Mouse (Mus musculus) cerebellum, postnatal 10 days (tissue): ENCODE data around the gene Papss1.

Source experiments
- DNase-seq, 2 experiments: peaks; one replicate each; pipeline ENCODE4 v3.0.0; 2021; ENCODE audit warnings: mixed read lengths in 2 of 2

The Papss1 gene

GRCm38 (mm10) chr3:131636126-131636525, 71.6 kb downstream of the Papss1 start:
- no peak for DNase-seq

GRCm38 (mm10) chr3:131637008-131637407, 72.4 kb downstream of the Papss1 start:
- DNase-seq: peak in 1 of 2 experiments; percentile 21

- no peak for DNase-seq
These were observed 73.1 kb downstream of the Papss1 start for GRCm38 (mm10) chr3:131637664-131638063.

DNA sequence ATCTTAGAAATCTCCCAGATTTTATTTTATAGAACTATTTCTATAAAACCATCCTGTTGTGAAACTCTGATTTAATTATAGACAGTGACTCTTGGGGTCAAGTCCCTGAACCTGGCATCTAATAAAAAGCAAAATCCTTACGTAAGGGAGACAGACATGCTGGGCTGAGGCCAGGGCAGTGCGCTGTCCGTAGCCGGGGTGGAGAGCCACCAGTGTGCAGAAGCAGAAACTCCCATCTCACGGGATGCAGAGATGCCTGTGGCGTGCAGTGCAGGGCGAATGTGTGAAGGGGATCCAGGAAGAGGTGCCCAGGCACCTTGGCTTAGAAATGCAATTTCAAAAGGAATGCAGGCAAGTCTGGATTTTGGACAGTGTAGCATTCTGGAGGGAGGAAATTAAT, 73.6 kb downstream of the Papss1 start:
- peak; percentile 20 to 28 for DNase-seq

DNA sequence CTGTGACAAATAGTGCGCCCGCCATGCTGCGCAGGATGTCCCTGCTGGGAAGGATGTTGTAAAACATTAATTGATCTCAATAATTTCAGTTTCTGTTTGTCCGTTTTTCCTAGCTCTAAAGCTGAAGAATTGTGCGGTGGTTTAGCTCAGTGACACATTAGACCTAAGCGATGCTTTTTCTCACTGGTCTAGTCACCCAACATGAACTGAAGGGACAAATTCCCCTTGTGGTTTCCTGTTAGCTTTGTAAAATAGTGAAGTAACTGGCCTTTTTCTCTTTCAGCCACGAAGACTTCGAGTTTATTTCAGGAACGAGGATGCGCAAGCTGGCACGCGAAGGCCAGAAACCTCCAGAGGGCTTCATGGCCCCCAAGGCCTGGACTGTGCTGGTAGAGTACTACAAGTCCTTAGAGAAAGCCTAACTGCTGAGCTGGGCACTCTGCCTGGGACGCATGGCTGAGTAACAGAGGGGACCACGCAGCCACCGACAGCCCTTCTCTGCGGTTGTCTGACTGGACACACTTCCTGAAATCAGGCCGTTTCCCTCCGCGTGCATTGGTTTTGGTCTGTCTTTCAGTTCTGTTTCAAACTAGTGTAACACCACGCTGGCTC, 78.2 kb downstream of the Papss1 start:
- peak in 1 of 2 experiments; percentile 47 for DNase-seq

DNA sequence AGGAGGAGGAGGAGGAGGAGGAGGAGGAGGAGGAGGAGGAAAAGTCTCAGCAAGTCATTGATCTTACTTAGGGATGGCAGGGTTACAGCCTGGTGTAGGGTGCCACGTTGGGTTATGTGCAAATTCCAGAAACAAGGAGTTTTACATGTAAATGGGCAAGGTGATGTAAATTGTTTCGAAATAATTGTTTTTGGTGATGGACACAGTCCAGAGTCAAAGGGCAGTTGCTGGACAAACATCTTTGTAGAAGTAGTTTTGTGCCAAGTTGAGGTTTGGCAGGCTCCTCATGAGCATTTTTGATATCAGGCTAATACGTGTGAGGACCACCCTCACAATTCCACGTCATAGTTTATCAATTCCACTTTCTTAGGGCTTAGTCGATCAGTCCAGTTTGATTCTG, 80.6 kb downstream of the Papss1 start:
- DNase-seq: no peak

DNA sequence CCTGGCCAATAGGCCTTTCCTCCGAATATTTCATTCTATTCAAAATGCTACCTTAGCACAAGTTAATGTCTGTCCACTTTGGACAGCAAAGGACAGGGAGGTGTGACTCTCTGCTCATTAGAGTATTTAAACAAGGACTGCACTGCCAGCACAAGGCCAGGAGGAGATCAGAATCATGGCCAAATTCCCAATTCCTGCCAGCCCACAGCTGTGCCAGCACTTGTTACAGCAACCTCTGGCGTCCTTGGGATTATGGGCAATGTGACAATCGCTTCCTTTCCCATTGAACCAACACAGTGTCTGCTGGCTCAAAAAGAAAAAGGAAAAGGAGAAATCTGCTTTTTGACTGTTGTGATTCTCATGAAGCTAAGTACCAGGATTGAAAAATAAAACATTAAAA, 89.8 kb downstream of the Papss1 start:
- peak; percentile 48 to 58 for DNase-seq

DNA sequence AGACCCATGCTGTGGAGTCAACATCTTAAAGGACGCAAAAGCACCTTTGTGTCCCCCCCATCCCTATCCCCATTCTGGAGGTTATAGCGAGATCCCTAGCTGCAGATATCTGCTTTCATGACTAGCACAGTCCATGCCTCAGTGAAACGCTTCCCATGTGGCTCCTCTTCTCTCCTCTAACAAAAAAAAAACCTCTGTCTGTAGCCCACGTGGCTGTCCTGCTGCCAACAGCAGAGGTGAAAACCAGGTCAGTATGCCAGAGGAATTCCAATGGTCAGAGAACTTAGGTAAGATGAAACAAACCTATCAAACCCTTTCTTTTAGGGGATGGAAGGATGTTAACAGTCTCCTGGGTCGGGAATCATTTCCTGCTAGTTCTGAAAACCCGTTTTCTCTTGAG, 91.5 kb downstream of the Papss1 start:
- no peak for DNase-seq

- DNase-seq: no peak
These were observed 95.6 kb downstream of the Papss1 start for GRCm38 (mm10) chr3:131660126-131660525.

- DNase-seq: no peak
These were observed 96.1 kb downstream of the Papss1 start for GRCm38 (mm10) chr3:131660629-131661028.

DNA sequence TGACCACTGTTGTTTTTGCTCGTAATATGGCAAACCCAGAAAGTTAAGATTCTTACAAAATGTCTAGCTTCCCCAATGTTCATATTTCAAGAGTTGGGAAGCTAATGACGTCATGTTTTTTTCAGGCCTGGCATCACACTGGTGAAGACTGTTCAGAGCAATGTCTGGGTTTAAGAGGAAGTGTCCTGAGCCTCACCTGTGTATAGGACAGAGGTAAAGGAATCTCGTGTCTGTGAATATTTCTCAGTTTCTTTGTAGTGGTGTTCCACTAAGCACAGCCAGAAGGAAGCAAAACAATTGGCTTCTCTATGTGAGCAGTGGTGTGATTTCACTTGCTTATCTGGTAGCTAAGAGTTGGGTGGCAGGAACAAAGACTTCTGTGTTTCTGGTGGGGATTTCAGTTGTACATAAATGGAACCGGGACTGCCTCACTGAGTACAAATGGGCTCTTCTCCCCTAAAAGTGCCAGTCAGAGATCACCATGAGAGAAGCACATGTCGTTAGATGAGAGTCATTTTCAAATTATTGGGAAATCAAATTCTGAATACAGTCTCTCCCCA, 98.1 kb downstream of the Papss1 start:
- no peak for DNase-seq

GRCm38 (mm10) chr3:131669910-131670309, 105.3 kb downstream of the Papss1 start:
- no peak for DNase-seq

- no peak for DNase-seq
These were observed 121.5 kb downstream of the Papss1 start for GRCm38 (mm10) chr3:131686106-131686505.

DNA sequence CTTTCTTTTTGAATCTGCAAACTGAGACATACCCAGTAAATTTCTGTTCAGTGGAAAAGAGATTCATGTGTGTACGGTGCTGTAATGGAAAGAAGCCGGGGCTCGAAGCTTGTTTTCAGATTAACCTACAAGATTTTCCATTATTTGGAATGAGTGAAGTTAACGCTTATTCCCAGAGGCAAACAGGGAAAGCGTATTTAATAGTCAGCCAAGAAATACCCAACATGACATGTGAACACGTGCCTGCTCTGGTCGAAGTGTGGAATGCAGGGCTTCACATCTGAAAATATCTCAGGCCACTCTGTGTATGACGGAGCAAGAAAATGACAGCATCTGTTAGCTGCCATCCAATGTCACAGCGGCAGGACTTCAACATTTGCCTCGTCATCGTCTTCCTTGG, 125.4 kb downstream of the Papss1 start:
- no peak for DNase-seq

DNA sequence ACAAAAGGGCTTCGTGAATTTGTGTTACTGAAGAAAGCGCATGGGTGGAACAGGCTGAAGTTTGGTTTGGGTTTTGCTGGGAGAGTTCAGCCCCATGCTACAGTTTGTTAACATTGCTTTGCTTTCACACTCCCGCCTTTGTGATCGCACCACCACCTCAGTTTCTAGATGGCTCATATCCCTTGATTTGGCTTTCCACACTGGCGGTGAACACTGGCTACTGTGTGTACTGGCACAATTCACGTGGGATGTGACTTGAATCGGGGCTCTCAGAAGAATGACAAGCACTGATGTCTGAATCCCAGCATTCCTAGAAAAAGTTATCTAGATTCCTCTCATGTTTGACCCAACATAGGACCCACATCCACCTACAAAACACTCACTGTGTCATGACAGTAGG, 126.0 kb downstream of the Papss1 start:
- no peak for DNase-seq

- no peak for DNase-seq
These were observed 126.6 kb downstream of the Papss1 start for GRCm38 (mm10) chr3:131691202-131691601.
